Mouse (Mus musculus) hindbrain, postnatal 0 days (tissue): ENCODE measurements around the gene Mog. TPM values are rescaled to one million over a fixed set of nuclear protein-coding genes. Genes with fewer than 3 reads are reported as not detected.
"Not testable (repeated sequence)": the region's sequence is repeated elsewhere in the genome, so short reads cannot be mapped to it uniquely, and the experiment has no call there.

ENCODE experiments used
- ATAC-seq: fragments of 200-750 bp; cut with Nextera tagmentation; 2 replicates; pipeline ENCODE4 v1.8.0; 2017; ENCODE audit warnings: mild to moderate bottlenecking, moderate TSS enrichment, moderate library complexity
- DNase-seq: peaks from one replicate; pipeline ENCODE4 v3.0.0-alpha.2; 2015; ENCODE audit warnings: low spot score
- H3K27ac ChIP-seq: fragments of 300-500 bp; sonication (generic); 2 replicates; pipeline ENCODE4 v1.5.1; 2014; ENCODE audit warnings: mild to moderate bottlenecking
- H3K27me3 ChIP-seq: fragments of 300-500 bp; sonication (generic); 2 replicates; pipeline ENCODE4 v1.6.1; 2014; ENCODE audit warnings: low read length, mixed read lengths; ENCODE audit not compliant: insufficient read depth
- H3K36me3 ChIP-seq: fragments of 300-500 bp; sonication (generic); 2 replicates; pipeline ENCODE4 v1.6.1; 2014; ENCODE audit warnings: low read length, mixed read lengths; ENCODE audit not compliant: insufficient read depth
- H3K4me1 ChIP-seq: fragments of 300-500 bp; sonication (generic); 2 replicates; pipeline ENCODE4 v1.6.1; 2014; ENCODE audit warnings: antibody characterized with exemption, low read length, mixed read lengths; ENCODE audit not compliant: insufficient read depth
- H3K4me2 ChIP-seq: fragments of 300-500 bp; sonication (generic); 2 replicates; pipeline ENCODE4 v1.6.1; 2014; ENCODE audit warnings: low read depth, mild to moderate bottlenecking, low read length, moderate library complexity, mixed read lengths
- H3K4me3 ChIP-seq: fragments of 300-500 bp; sonication (generic); 2 replicates; pipeline ENCODE4 v1.5.1; 2014; ENCODE audit warnings: low read length
- H3K9ac ChIP-seq: fragments of 300-500 bp; sonication (generic); replicated peaks from 2 replicates; pipeline ENCODE4 v1.6.1; 2014; ENCODE audit warnings: mild to moderate bottlenecking, low read length, moderate library complexity, mixed read lengths
- H3K9me3 ChIP-seq: fragments of 300-500 bp; sonication (generic); 2 replicates; pipeline ENCODE4 v1.6.1; 2016; ENCODE audit warnings: low read length, mixed read lengths
- CTCF ChIP-seq: IDR thresholded peaks from 2 replicates; pipeline ENCODE4 v1.5.1; 2016; ENCODE audit warnings: antibody characterized with exemption, control low read depth, low read depth
- WGBS: fragments of 180-500 bp; shearing (Covaris S2); extraction: QIAGEN DNeasy Blood & Tissue Kit; methylation state at CpG from one replicate; pipeline ENCODE4 v1.1.7; 2014; 5-methylcytosine and 5-hydroxymethylcytosine counted together
- polyA plus RNA-seq: library from polyadenylated mRNA; unstranded; fragments of >200 nt; fragmentation: Nextera tagmentation; extraction: Ambion mirVana; gene quantifications from 2 replicates; pipeline ENCODE4 v1.2.1, GENCODE M21; 2015
- total RNA-seq: library from RNA; depleted of rRNA; stranded (reverse); fragments of >200 nt; gene quantifications from 2 replicates; pipeline ENCODE4 v1.2.3, GENCODE M21; 2014

Gene Mog
- total and polyA plus RNA-seq, 2 experiments from 2014 or later: 0.52 to 1.5 TPM

DNA sequence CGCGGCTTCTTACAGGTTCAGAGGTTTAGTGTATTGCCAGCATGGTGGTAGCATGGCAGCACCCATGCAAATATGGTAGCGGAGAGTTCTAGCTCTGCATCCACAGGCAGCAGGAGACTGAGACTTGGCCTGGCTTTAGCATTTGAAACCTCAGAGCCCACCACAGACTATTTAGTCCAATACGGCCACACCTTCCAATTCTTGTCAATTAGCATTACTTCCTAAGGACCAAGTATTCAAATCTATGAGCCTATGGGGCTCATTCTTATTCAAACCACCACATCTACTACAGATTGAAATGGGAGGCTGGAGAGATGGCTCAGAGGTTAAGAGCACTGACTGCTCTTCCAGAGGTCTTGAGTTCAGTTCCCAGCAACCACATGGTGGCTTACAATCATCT lies 4.3 kb upstream of the Mog start:
- no peaks in the 10 kb centered on the region for H3K9me3 ChIP-seq
- WGBS: 98% methylated on average over 4 of the region's 4 CpGs
- TF ChIP-seq CTCF: no peak
- no peak overlapping the region for H3K9ac ChIP-seq
- no peak for DNase-seq
- no peaks in the 10 kb centered on the region for H3K27me3 ChIP-seq
- 0 out of 2 replicates have a peak, but pooled peaks cover 3% of the 10 kb centered on the region for H3K4me1 ChIP-seq
- no peak for ATAC-seq
- H3K27ac ChIP-seq: peak overlapping the region; percentile 95; the same call in 1 of the 2 replicates
- no peak overlapping the region for H3K4me3 ChIP-seq
- no peak overlapping the region for H3K4me2 ChIP-seq
- no peaks in the 10 kb centered on the region for H3K36me3 ChIP-seq

DNA sequence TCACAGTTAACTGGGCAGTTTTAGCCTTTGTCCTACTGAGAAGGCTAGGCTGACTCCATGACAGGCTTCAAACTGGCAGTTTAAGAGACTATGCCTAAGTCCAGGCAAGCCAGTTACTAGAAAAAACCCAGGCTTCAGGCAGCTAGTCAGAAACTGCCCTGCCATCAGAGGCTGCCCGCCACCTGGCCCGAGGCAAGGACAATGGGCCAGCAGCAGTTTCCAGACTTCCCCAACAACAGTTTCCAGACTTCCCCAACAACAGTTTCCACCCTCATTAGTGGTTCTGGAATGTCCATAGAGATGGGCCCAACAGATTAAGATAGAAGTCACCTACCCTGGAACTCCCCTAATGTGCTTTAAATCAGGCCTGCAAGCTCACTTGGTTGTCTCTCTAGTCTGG lies 3.2 kb upstream of the Mog start:
- Histone ChIP-seq H3K4me3 (no peak overlapping the region), H3K9me3 (no peaks in the 10 kb centered on the region), H3K4me2 (no peak overlapping the region), H3K9ac (no peak overlapping the region), H3K27ac (no peak overlapping the region), H3K27me3 (no peaks in the 10 kb centered on the region), H3K4me1 (0 out of 2 replicates have a peak, but pooled peaks cover 3% of the 10 kb centered on the region), H3K36me3 (no peaks in the 10 kb centered on the region)
- no peak for TF ChIP-seq CTCF
- DNase-seq (no peak), ATAC-seq (no peak)
- WGBS: 68% methylated on average over 2 of the region's 2 CpGs

DNA sequence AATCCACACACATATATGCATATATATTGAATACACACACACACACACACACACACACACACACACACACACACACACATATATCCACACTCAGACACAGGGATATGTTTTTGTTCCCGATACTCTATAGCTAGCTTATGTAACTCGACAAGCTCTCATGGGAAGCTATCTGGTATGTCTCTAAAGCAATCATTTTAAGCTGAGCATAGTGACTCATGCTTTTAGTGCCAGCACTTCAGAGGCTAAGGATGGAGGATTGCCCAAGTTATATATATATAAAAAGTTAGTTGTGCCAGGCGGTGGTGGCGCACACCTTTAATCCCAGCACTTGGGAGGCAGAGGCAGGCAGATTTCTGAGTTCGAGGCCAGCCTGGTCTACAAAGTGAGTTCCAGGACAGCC lies 4.0 kb downstream of the Mog start:
- H3K4me3 ChIP-seq, DNase-seq, H3K4me1 ChIP-seq, H3K36me3 ChIP-seq, H3K9ac ChIP-seq, ATAC-seq, H3K27me3 ChIP-seq, H3K9me3 ChIP-seq, H3K4me2 ChIP-seq, H3K27ac ChIP-seq: not testable (repeated sequence)
- 97% methylated on average over 5 of the region's 5 CpGs for WGBS

DNA sequence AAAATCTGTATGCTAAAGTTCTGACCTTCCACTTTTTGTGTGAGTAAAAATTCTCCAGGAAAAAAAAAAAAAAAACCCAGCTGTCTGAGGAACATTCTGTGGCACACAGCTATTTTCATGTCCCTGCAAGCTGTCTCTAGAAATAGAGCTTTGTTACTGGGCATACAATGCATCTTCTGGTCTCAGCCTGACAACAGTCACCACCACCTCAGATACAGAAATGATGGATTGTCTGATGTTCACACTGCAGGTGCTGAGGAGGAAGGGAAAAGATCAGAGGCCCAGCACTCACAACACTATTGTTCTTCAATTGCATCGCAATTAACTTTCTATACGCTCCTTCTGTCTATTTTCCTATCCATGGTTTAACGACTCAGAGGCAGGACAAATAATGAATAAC lies 4.9 kb downstream of the Mog start:
- H3K9ac ChIP-seq: no peak overlapping the region
- no peak for TF ChIP-seq CTCF
- ATAC-seq (no peak), DNase-seq (no peak)
- H3K36me3 ChIP-seq: no peaks in the 10 kb centered on the region
- 61% methylated on average over 3 of the region's 3 CpGs for WGBS
- no peak overlapping the region for H3K27ac ChIP-seq
- no peaks in the 10 kb centered on the region for H3K4me1 ChIP-seq
- no peak overlapping the region for H3K4me2 ChIP-seq
- H3K27me3 ChIP-seq: no peaks in the 10 kb centered on the region
- no peaks in the 10 kb centered on the region for H3K9me3 ChIP-seq
- H3K4me3 ChIP-seq: no peak overlapping the region

DNA sequence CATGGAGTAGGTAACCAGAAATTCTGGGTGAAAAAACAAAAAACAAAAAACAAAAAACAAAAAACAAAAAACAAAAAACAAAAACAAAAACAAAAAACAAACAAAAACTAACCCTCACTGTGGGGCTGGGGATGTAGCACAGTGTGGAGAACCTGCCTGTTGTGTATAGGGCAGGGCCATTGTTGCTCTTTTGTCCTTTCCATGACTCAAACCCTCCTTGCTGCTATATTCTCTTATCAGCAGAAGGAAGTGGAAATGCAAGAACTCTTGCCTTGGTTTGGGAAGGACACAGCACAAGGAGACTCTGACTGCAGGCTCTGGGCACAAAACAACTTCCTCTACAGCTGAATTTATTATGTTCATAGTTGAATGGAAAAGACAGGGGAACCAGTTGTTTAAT lies 6.9 kb downstream of the Mog start:
- Histone ChIP-seq H3K9ac (no peak overlapping the region), H3K9me3 (no peaks in the 10 kb centered on the region), H3K4me2 (no peak overlapping the region), H3K27me3 (no peaks in the 10 kb centered on the region), H3K4me3 (no peak overlapping the region), H3K4me1 (no peaks in the 10 kb centered on the region), H3K36me3 (no peaks in the 10 kb centered on the region), H3K27ac (no peak overlapping the region)
- TF ChIP-seq CTCF: no peak
- DNase-seq (no peak), ATAC-seq (no peak)

DNA sequence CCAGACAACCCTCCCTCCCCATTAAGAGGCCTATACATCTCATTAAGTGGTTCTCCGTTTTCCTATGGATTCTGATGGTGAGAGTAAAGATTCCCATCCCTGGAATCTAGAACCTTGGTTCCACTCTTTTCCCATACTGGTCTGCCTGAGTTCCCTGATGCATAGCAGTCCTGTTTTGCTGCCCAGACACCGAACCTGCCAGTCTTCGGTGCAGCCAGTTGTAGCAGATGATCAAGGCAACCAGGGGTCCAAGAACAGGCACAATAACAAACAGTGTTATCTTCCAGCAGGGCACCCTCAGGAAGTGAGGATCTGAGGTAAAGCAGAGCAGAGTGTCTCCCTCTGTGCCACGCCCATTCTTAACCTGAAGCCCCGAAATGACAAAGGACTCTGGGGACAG lies 11.1 kb downstream of the Mog start:
- DNase-seq (no peak), ATAC-seq (peak; percentile 27; the same call in 1 of the 2 replicates)
- no peak overlapping the region for H3K27ac ChIP-seq
- 76% methylated on average over 5 of the region's 5 CpGs for WGBS
- no peak overlapping the region for H3K4me2 ChIP-seq
- no peaks in the 10 kb centered on the region for H3K27me3 ChIP-seq
- H3K9me3 ChIP-seq: no peaks in the 10 kb centered on the region
- H3K4me3 ChIP-seq: no peak overlapping the region
- H3K9ac ChIP-seq: no peak overlapping the region
- H3K4me1 ChIP-seq: no peaks in the 10 kb centered on the region
- no peak for TF ChIP-seq CTCF
- H3K36me3 ChIP-seq: peaks cover 19% of the 10 kb centered on the region; the same call in 1 of the 2 replicates

DNA sequence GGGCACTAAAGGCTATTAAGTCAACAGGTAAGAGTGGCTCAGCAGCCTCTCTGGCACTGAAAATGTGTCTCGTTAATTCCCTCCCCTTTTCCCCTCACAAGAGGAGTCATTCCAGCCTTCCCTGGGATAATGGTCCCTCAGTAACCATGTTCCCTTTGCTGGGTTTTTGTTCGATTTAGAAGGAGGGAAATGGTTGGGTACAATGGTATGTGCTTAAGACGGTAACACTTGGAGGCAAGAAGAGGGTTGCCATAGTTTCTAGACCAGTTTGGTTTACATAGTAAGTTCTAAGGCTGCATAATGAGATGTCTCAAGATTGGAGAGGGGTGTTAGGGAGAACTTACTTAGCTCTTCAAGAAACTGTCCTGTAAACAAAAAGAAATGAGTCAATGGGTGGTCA lies 11.5 kb downstream of the Mog start:
- no peak for DNase-seq
- 74% methylated on average over 3 of the region's 3 CpGs for WGBS
- H3K4me1 ChIP-seq: no peaks in the 10 kb centered on the region
- H3K4me3 ChIP-seq: no peak overlapping the region
- TF ChIP-seq CTCF: no peak
- no peak overlapping the region for H3K4me2 ChIP-seq
- H3K9ac ChIP-seq: no peak overlapping the region
- ATAC-seq: no peak
- no peaks in the 10 kb centered on the region for H3K27me3 ChIP-seq
- no peaks in the 10 kb centered on the region for H3K9me3 ChIP-seq
- H3K36me3 ChIP-seq: peaks cover 19% of the 10 kb centered on the region; the same call in 1 of the 2 replicates
- no peak overlapping the region for H3K27ac ChIP-seq
